Mouse (Mus musculus) cerebellum, adult 11-12 months (tissue): ENCODE measurements around the gene Tor4a.
A peak's percentile ranks its signal among the peaks of the same experiment; 100 is the strongest.

Experiments used
- DNase-seq: peaks from one replicate; pipeline ENCODE4 v3.0.0; 2022

The Tor4a gene

DNA sequence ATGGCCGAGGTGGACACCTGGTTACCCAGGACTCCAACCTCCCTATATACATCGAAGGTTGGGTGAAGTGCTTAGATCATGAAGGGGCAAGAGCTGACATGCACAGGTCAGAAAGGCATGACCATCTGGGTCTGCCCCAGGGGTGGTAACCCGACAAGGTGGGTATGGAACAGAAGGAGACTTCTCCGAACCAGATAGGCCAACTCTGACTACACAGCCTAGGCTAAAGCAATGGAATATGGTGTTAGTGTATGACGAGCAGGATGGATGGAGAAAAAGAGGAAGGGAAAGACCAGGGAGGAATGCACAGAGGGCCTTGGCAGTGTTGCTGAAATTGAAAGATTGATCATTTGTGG lies 10.1 kb downstream of the Tor4a start:
- no peak for DNase-seq

DNA sequence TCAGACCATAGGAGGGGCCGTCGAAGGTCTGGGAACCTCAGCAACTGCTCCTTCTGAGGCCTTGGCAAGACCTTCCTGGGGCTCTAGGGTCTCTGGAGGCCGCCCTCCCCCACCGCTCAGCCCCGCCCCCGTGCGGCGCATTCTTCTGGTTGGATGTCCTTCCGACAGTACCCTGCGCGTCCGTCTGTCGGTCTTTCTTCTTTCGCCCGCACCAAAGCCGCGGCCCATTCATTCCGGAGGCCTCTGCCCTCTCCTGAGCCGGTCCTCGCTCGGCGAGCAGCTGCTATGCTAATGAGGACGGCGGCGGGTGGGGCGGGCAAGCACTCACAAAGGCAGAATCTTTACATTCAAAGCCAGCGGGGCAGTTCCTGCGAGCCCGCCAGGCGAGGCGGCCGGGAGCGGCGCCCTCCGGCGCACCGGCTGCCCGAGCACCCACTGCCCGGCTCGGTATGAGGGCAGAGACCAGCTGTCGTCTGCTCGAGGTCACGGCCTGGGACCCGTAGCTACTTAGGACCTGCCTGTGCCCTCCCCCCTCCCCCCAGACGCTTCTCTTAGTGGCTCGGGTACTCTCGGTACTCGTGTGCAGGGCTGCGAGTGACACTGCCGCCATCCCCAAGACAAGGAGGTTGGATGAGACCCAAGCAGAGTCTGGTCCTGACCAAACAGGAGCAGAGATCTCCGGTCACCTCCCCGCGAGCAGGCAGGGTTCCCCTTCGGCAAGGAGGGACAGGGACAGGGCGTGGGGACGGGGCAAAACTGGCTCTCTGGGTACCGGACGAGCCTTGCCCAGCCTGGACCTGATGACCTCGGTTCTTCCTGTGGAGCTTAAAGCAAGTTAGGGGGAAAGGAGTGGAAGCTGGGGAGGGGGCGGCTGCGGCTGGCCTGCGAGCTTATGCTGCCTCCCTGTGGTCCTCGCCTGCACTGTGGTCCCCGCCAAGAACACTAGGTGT lies 10.8 kb downstream of the Tor4a start:
- DNase-seq: no peak

DNA sequence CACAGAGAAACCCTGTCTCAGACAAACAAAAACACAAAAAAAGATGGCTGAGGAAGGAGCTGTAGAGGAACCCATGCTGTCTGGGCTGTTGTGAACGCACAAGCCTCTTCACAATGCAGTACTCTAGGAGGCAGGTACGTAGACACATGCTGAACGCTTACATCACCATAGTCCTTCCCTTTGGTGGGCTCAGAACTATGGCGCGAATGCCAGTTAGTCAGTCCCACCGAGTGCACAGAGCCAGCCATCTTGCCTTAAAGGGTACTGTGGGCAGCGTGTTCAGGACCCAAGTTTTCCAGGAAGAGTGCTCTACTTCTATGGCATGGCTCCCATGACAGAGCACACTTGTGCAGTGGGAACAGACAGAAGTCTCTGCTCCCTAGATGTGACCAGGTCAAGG lies 12.2 kb downstream of the Tor4a start:
- no peak for DNase-seq

DNA sequence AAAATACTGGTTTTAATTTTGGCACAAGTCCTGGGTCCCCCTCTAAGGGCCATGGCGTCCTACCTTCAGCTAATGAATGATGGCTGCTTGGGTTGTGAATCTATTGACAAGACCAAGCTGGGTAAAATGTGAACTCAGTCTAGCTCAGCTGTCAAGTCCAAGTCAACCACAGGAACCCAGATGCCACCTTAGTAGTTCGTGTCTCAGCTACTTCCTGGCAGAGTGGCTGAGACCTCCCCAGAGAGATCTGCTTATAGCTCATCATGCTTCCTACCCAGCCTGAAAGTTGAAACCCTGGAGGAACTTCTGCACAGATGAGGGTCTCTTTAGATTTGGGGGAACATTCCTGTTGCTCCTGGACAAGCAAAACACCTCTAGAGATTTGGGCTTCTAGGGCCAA lies 13.3 kb downstream of the Tor4a start:
- DNase-seq: no peak

DNA sequence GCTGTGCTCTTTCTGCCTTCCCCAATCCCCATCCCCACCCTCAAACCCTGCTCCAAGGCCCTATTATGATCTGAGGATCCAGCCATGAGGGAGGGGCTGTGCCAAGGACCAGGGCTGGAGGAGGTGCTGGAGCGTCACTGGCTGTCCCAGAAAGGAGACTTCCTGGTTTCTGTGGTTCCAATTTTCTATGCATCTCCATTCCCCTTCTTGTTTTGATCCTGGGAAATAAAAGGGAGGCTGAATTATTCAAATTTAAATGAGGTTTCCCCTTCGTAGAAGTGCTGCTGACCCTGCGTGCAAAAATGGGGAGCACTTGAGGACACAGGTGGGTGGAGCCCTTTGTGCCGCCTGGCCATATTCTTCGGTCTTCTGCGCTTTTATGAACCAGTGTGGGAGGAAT lies 14.0 kb downstream of the Tor4a start:
- DNase-seq: no peak

DNA sequence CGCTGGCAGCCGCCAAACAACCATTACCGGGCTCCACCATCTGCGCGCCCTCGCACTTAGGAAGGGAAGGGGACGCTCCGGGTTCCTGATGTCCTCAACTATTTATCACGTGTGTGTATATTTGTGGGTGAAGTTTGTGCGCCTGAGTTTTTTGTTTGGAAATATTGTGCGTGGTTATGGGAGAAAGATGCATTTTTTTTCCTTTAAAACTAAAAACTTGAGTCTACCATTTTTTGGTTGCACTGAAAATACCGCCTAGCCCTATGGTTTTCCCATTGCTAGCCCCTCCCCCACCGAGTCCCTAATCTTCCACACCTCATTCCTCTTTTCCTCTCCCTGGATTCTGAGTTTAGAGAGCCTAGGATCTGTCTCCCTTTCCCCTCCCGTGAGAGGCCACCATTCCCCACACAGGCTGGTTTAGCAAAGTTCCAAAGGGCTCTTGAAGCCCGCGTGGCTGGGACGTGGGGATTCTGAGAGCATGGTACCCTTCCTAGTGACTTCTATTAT lies 14.7 kb downstream of the Tor4a start:
- DNase-seq: no peak

DNA sequence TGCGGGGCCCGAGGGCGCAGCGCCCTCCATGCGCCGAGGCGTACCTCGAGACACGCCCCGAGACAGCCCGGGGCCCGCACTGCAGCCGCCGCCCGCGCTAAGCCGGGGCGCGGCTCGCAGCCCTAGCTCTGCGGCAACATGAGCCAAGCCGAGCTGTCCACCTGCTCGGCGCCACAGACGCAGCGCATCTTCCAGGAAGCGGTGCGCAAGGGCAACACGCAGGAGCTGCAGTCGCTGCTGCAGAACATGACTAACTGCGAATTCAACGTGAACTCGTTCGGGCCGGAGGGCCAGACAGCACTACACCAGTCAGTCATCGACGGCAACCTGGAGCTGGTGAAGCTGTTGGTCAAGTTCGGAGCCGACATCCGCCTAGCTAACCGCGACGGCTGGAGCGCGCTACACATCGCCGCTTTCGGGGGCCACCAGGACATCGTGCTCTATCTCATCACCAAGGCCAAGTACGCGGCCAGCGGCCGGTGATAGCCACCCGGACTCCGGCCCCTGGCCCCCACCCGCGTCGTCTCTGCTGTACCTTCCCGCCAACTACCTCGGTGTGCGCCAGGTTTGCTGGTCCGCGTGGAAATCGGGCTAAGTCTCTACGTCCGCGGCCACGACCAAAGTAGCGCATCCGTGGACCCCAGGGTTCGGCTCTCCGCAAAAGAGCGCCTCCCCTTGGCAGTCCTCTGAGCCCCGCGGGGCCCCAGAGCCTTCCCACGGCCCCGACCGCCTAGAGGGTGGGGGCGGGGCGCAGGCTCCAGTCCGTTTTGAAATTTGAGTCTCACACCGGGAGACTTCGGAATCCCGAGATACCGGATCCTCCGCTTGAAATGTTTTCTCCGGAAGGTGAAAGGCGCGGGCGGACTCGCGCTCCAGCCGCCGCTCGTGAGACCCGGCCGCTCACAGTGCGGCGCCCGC lies 15.5 kb downstream of the Tor4a start:
- peak; percentile 44 for DNase-seq

DNA sequence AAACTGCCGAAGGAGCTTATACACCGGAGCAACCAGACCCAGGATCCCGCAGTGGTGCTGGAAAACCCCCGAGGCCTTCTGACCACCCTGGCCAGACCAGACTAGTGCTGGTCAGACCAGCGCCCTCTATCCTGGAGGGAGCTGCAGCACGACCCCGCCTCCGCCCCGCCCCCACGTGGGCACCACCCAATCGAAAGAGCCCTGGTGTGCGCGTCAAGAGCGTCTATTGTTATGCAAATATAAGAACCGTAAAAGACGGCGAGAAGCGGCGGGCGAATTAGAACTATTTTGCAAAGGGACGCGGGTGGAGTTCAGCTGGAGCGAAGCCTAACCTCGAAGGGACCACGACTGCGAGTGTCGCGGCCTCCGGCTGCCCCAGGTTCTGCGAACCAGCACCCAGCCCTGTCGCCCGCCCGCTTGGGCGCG lies 16.2 kb downstream of the Tor4a start, which contains the start of gene Nrarp:
Nrarp (plus strand) TSS at position 281 of the 426 bp plus-strand sequence.
- DNase-seq: peak; percentile 89

DNA sequence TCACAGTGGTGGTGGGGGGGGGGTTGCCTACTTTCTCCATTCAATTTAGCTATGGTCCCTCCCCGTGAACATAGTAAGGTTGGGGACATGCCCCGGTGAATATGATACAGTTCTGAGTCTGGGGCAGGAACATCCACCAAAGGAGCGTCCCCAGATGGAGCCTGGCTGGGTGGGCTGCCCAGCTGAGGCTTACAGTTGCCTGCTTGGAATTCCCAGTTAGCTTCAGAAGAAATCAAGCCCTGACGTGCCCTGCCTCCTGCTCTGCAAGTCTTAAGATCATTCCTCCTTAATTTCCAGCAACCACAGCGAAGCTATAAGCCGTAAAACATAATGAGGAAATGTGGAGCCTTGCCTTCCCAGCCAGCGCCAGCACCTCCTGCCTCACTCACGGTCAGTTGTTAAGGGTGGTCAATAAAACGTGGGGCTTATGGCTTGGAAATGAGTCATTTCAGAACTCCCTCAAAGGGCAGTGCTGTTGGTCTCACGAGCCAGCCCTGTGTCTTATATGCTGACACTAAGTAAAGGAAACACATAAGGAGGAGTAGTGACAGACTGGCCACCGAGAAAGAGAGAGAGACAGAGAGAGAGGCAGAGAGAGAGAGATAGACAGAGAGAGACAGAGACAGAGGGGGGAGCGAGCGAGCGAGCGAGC lies 17.0 kb downstream of the Tor4a start:
- DNase-seq: no peak

DNA sequence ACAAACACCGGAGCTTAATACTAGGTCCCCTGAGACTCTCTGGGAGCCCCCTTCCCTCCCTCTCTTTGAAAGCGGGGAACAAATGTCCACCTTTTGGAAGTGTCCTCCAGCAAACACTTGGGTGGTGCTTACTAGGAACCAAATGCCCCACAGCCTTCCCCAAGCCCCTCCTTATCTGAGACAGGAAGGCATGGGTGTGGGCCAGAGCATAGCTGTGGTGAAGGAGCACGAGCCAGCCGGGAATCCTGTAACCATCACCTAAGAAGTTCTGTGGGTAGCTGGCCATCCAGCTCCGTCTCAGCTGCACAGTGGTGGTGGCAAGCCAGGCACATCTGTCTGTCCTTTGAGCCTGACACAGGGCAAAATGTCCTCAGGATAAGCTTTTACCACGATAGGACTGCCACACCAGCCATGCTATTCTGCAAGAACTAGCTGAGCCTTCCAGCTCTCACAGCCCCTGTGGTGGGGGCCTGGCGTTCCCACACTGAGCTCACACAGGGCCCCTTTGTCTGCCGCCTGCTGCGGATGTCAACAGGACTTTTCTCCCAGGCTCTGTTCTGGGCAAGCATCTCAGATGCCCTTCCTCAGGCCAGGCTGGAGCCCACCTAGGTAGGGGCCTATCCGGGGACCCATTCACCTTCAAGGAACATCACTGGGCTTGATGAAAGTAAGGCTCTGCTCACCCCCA lies 18.3 kb downstream of the Tor4a start:
- no peak for DNase-seq

DNA sequence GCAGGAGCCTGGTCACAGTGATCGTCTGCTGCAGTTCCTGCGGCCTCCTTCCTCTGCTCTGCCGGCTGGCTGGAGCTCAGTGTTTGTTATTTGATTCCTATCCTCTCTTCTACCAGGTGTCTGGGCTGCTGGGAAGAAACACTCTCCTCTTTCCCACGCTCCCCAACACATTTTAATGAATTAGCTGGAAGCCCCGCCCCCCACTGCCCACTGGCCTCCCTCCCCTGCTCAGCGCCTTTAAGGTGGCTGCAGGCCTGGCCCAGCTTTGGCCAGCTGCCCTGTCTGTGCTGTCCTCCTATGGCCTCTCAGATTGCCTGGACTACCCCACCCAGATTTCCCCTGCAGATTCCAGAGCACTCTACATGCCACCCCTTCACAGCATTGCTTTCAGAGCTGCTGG lies 19.0 kb downstream of the Tor4a start:
- no peak for DNase-seq

DNA sequence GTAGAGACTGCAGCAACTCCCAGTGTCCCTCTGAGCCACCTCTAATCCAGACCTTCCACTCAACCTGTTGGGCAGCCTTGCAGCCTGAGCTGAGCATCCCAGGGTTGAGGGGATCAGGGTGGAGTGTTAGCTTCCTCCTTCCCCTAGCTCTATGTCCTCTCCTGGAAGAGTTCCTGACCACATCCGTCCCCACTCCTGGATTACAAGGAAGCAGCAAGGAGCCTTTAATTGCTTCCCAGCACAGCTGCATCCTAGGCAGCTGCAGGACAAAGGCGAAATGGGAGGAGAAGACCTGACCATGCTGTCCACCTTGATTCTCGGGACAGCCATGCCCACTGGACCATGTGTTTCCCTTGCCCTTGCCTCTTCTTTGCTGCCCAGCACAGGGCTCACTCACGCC lies 19.6 kb downstream of the Tor4a start:
- DNase-seq: no peak

DNA sequence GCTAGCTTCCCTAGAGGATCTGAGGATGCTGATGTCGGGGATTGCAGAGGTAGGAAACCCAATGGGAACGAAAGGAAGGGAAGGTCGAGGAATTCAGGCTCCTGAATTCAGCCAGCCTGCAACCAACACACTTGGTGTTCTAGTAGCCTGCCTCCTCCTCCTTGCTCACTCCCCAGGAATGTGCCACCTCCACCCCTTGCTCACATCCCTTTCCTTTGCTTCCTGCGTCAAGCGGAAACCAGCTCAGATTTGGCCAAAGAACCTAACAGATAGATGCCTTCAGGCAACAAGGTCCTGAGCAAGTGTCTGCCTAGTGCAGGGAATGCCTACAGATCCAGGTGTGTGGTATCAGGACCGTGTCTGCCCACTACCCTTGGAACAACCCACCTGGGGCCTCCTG lies 20.1 kb downstream of the Tor4a start:
- no peak for DNase-seq

DNA sequence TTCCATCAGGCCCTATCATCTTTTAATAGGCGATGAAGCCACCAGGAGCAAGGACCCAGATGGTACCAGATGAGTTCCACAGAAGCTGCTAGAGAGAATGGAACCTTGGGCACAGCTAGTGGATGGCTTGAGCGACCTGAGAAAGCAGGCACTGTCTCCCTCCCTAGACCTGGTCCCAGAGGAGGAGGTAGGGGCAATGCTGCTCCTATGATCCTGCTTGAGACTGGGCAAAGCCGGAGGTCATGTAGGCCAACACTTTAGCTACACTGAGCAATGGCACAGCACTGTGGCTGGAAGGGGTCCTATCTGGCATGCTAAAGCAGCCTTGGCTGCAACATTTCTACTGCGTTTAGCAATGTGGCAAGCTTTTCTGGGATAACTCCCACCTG lies 21.0 kb downstream of the Tor4a start:
- no peak for DNase-seq

DNA sequence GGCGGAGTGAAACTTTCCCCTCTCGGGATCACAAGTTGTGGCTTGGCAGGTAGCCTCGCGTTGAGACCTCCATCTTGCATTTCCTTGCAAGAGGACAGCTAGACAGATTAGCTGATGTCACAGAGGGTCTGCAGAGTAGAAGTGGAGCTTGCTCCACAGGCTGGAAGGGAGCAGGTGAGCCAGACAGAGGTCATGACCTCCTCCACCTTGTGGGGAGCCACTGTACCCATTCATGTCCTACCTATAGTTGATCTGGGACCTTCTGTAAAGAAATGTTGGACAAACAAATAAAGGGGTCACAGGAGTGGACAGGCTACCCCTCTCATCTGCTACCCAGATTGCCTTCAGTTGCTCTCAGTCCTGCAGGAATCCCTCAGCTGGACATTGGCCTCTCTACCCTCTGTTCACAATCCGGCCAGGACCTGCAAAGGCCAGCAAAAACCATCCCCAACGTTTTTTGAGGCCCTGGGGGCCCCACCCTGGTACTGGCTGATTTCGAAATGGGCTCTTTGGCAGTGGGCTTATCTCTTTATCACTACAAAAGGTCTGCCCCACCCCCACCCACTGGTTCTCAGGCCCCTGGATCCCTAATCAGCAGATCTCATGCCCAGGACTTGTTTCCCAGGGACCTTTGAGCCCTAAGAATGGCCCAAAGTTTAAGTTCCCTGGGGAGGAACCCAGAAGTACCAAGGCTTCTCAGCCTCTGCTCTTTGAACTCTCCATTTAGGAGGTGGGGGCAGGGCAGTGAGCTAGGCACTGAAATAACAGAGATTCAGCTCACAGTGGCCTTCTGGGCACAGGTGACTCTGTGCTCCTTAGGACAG lies 21.6 kb downstream of the Tor4a start:
- DNase-seq: no peak

DNA sequence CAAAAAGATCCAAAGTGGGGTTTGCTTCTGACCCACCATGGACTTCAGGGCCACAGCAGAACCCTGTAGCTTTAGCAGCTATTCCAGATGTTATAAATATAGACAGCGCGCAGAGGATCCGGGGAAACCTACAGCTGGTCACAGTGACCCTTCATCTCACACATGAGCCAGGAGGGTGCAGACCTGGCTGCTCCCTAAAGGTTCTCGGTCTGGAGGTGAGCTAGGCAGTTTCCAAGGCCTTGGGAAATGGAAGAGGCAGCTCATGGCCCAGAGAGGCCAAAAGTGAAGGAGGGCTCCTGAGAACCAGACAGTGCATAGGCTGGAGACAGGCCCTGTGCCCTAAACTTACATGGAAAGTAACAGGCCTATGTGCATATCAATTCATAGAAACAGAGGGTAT lies 22.9 kb downstream of the Tor4a start:
- no peak for DNase-seq

DNA sequence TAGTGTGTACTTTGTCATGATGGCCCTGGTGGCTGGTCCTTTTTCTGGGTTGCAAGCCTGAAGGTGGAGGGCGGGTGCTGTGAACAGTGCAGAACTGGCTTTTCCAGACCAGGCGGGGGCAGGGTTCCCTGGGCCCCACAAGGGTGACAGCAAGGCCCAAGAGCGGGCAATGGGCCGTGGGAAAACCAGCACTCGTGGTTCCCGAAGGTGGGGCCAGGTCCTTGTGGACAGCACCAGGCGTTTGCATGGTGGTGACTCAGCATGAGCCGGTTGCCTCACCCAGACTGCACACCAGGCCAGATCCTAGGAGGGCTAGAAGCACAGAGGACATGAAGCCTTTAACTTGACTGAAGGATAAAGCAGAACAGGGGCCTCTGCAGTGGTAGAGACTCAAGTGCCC lies 24.1 kb downstream of the Tor4a start:
- DNase-seq: no peak

DNA sequence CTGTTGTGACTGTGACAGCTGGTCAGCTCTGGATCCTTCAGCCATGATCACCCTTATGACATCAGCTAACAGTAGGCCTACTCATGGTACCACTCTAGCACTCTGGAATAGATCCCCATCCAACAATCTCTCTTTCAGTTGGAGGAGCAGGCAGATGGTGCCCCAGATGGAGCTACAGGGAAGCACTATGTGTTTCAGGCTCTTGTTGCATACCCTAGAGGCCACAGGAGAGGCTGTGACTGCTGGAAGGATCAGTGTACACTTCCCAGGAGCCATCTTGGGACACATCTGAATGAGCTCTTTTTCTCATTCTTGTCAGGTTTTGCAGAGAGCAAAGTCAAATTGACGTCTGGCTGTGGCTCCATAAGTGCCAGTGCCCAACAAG lies 24.9 kb downstream of the Tor4a start:
- DNase-seq: no peak

DNA sequence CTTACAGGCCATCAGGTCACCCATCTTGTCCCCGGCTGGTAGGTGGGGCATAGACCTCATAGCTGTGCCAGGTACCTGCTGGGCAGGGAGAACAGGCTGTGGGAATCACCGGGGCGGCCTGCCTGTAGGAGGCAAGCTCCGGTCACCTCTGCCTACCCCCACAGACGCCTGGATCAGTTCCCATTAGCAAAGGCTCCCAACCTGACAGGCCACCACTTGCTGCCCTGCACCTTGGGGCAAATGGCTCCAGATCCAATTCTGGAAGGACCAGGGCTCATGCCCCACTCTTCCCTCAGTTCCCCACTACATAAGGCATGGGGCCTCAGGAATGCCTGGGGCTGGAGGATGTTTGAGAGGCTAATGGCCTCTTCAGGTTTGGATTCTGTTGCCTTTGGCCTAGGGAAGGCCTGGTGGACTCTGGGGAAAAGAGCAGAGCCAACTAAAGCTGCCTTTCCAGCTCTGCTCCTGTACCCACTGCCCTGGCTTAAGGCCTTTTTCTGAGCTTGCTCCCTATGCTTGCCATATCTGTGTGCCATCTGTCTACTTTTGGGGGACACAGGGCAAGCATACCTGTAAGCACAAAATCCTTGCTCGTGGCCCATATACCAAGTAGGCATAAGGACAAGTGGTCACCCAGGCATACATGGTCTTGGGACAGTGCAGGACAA lies 25.5 kb downstream of the Tor4a start:
- DNase-seq: no peak

DNA sequence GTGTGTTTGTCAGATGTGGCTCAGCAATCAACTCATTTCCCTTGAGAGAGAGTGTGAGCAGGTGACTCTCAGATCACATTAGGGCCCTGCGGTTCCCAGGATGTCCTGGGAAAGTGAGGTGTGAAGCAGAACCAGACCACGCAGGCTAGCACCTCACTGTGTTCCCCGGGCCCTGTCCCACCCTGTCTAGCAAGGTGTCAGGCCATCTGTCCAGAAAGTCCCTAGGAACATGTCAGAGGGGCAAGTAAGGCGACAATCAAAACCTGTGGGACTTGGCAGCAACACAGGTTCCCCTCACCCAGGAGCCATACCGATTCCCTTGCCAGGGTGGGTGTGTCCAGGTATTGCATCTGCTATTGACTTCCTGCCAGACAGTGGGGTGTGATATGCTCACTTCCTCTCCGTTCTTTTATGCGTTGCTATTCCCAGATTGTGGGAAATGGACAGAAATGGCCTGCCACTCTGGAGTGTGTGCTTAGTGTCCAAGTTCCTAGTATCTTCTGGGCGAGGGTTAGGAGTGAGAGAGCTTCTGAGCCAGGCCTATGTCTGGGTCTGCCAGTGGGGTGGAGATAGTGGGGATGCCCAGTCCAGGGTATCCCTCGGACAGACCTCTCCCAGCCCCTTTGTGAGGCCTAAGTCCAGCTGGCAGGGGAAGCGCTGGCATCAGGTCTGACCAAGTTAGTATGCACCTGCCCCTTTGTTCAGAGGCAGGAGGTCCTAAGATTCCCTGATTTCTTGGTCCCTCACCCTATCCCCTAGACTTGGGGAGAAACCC lies 26.2 kb downstream of the Tor4a start:
- no peak for DNase-seq
